Mouse (Mus musculus): ENCODE results near the gene Zfp599. TPM values are rescaled to one million over a fixed set of nuclear protein-coding genes. Genes with fewer than 3 reads are reported as not detected.
A peak's percentile ranks its signal among the peaks of the same experiment; 100 is the strongest.
"Not testable (repeated sequence)": the region's sequence is repeated elsewhere in the genome, so short reads cannot be mapped to it uniquely, and the experiment has no call there.

The Zfp599 gene
- polyA plus RNA-seq, 1 experiment = 1.9 TPM

DNA sequence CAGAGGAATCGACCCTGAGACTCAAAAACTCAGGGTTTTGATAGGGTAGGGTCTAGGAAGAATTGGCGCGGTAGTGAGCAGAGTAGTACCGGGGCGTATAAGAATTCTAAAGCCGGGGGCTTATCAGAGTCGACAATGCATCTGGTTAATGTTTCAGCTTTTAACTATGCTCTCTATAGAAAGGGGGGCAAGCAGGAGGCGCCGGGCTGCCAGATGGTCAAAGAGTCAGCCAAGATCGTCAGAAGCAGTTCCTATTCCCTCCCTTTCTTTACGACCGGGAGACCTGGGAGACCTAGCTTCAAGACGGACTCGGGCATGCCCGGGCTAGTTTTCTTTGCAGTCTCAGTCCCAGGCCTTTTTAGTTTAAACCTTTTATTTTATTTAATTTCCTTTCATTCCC lies 32.8 kb downstream of the Zfp599 start:
- no peak overlapping the region for H3K27ac ChIP-seq (ENCODE audit: control insufficient read depth, insufficient read depth, low read depth, low read length, poor library complexity)
- H3K4me1 ChIP-seq (ENCODE audit: control insufficient read depth, insufficient read depth, low read length) = peaks cover 1% of the 10 kb centered on the region; the same call in 1 of the 2 replicates
- 92% methylated on average over 15 of the region's 15 CpGs for WGBS
- no peak for TF ChIP-seq CTCF (IDR thresholded peaks at IDR 0.05; ENCODE audit: control insufficient read depth, insufficient read depth, low read length)
- no peak for TF ChIP-seq POLR2A (IDR thresholded peaks at IDR 0.05; ENCODE audit: borderline replicate concordance, control insufficient read depth, low read depth, low read length)
- no peak overlapping the region for H3K4me3 ChIP-seq (replicated peaks; ENCODE audit: control insufficient read depth, low read depth, low read length)

GRCm38 (mm10) chr9:22226389-22226673 lies 33.4 kb downstream of the Zfp599 start:
- H3K4me1 ChIP-seq (ENCODE audit: control insufficient read depth, insufficient read depth, low read length); H3K27ac ChIP-seq (ENCODE audit: control insufficient read depth, insufficient read depth, low read depth, low read length, poor library complexity): not testable (repeated sequence)
- peak overlapping the region; percentile 52 for H3K4me3 ChIP-seq (replicated peaks; ENCODE audit: control insufficient read depth, low read depth, low read length)
- WGBS = 44% methylated on average over 7 of the region's 7 CpGs

- peak within 1 kb of the TSS; percentile 87 for H3K4me3 ChIP-seq (replicated peaks; ENCODE audit: control insufficient read depth, low read depth, low read length)
- WGBS = under 1% methylated on average over 35 of the region's 35 CpGs
- peak; percentile 83 for TF ChIP-seq POLR2A (IDR thresholded peaks at IDR 0.05; ENCODE audit: borderline replicate concordance, control insufficient read depth, low read depth, low read length)
- peak; percentile 83 for TF ChIP-seq CTCF (IDR thresholded peaks at IDR 0.05; ENCODE audit: control insufficient read depth, insufficient read depth, low read length)
These were observed 33.9 kb downstream of the Zfp599 start, which contains the start of gene Zfp809 for GRCm38 (mm10) chr9:22225581-22226388. TSS of gene Zfp809 (plus strand) at chr9:22225714.

DNA sequence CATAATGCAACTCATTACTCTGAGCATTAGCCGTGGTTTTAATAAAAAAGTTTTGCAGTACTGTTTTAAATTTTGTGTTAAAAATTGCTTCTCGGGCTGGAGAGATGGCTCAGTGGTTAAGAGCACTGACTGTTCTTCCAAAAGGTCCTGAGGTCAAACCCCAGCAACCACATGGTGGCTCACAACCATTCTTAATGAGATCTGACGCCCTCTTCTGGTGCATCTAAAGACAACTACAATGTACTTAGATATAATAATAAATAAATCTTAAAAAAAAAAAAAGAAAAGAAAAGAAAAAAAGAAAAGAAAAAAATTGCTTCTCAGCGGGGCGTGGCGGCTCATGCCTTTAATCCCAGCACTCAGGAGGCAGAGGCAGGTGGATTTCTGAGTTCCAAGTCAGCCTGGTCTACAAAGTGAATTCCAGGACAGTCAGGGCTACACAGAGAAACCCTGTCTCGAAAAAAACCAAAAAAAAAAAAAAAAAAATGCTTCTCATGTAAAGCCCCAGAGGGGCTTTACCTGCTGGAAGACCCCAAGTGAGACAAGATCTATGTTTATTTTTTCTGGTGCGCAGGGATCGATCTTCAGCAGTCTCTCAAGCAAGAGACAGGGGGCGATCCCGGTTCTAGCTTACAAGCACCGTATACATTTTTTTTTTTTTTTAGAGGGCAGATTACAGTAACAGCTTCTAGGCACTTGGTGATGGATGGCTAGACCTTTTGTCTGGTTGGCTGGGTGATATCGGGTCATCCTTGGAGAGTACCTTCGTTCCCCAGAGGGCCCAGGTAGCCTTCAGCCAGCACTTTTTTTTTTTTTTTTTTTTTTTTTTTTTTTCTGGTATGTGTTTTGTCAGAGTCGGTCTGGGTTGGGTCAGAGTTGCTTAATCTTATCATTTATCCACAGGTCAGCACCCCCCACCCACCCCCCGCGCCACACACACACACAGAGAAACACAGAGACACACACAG lies 34.9 kb downstream of the Zfp599 start:
- TF ChIP-seq POLR2A (IDR thresholded peaks at IDR 0.05; ENCODE audit: borderline replicate concordance, control insufficient read depth, low read depth, low read length) (no peak), CTCF (IDR thresholded peaks at IDR 0.05; ENCODE audit: control insufficient read depth, insufficient read depth, low read length) (no peak)
- peak overlapping the region; percentile 87 for H3K4me3 ChIP-seq (replicated peaks; ENCODE audit: control insufficient read depth, low read depth, low read length)
- H3K27ac ChIP-seq (ENCODE audit: control insufficient read depth, insufficient read depth, low read depth, low read length, poor library complexity) = peak overlapping the region; percentile 95
- peaks cover 1% of the 10 kb centered on the region; the same call in 1 of the 2 replicates for H3K4me1 ChIP-seq (ENCODE audit: control insufficient read depth, insufficient read depth, low read length)
- 20% methylated on average over 17 of the region's 17 CpGs for WGBS

More at GRCm38 (mm10) chr9:22225581-22226388, 33.9 kb downstream of the Zfp599 start, which contains the start of gene Zfp809:
- peak within 1 kb of the TSS; percentile 95 for H3K27ac ChIP-seq (ENCODE audit: control insufficient read depth, insufficient read depth, low read depth, low read length, poor library complexity)
- H3K4me1 ChIP-seq (ENCODE audit: control insufficient read depth, insufficient read depth, low read length) = peaks cover 1% of the 10 kb centered on the region; the same call in 1 of the 2 replicates

DNA sequence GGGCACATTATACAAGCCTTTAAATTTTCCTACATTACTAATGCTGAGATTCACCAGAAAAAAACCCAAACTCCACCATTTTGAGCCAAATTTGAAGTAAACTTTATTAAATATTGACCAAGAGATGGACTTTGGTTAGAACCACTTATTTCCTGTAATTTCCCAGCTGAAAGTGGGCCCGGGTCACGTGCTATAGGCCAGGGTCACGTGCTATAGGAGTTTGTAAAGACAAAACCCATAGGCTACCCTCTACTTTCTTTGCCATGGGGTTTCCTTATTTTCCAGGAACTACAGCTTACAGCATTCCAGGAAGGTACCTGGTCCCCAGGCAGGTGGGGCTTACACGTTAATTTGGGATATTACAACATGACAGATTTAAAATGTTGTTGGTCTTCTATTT lies 35.6 kb downstream of the Zfp599 start:
- WGBS = 95% methylated on average over 4 of the region's 4 CpGs
- Histone ChIP-seq H3K27ac (ENCODE audit: control insufficient read depth, insufficient read depth, low read depth, low read length, poor library complexity) (no peak overlapping the region), H3K4me1 (ENCODE audit: control insufficient read depth, insufficient read depth, low read length) (peaks cover 1% of the 10 kb centered on the region; the same call in 1 of the 2 replicates), H3K4me3 (replicated peaks; ENCODE audit: control insufficient read depth, low read depth, low read length) (no peak overlapping the region)
- TF ChIP-seq POLR2A (IDR thresholded peaks at IDR 0.05; ENCODE audit: borderline replicate concordance, control insufficient read depth, low read depth, low read length) (no peak), CTCF (IDR thresholded peaks at IDR 0.05; ENCODE audit: control insufficient read depth, insufficient read depth, low read length) (no peak)

GRCm38 (mm10) chr9:22217858-22218493 lies 41.7 kb downstream of the Zfp599 start:
- 56% methylated on average over 6 of the region's 8 CpGs for WGBS
- Histone ChIP-seq H3K27ac (ENCODE audit: control insufficient read depth, insufficient read depth, low read depth, low read length, poor library complexity) (no peak overlapping the region), H3K4me3 (replicated peaks; ENCODE audit: control insufficient read depth, low read depth, low read length) (no peak overlapping the region), H3K4me1 (ENCODE audit: control insufficient read depth, insufficient read depth, low read length) (no peaks in the 10 kb centered on the region)
- TF ChIP-seq POLR2A (IDR thresholded peaks at IDR 0.05; ENCODE audit: borderline replicate concordance, control insufficient read depth, low read depth, low read length) (no peak), CTCF (IDR thresholded peaks at IDR 0.05; ENCODE audit: control insufficient read depth, insufficient read depth, low read length) (no peak)

DNA sequence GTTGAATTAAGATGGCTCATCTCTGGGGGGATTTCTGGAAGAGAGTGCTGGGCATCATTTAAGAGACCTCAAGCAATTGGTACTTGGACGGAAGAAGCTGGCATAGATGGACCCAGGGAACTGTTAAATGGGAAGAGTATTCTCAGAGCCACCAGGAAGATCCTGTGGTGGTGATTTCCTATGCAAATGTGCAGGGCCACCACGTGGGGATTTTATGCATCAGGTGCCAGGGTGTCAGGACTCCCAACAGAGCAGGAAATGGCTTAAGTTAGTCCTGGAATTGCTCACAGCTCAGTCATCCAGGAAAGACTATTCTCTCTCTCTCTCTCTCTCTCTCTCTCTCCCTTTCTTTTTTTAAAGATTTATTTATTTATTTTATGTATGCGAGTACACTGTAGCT lies 43.0 kb downstream of the Zfp599 start:
- H3K4me3 ChIP-seq (replicated peaks; ENCODE audit: control insufficient read depth, low read depth, low read length) = no peak overlapping the region
- H3K4me1 ChIP-seq (ENCODE audit: control insufficient read depth, insufficient read depth, low read length) = no peaks in the 10 kb centered on the region
- WGBS = 62% methylated on average over 3 of the region's 3 CpGs
- H3K27ac ChIP-seq (ENCODE audit: control insufficient read depth, insufficient read depth, low read depth, low read length, poor library complexity) = no peak overlapping the region
- TF ChIP-seq CTCF (IDR thresholded peaks at IDR 0.05; ENCODE audit: control insufficient read depth, insufficient read depth, low read length) (no peak), POLR2A (IDR thresholded peaks at IDR 0.05; ENCODE audit: borderline replicate concordance, control insufficient read depth, low read depth, low read length) (no peak)

DNA sequence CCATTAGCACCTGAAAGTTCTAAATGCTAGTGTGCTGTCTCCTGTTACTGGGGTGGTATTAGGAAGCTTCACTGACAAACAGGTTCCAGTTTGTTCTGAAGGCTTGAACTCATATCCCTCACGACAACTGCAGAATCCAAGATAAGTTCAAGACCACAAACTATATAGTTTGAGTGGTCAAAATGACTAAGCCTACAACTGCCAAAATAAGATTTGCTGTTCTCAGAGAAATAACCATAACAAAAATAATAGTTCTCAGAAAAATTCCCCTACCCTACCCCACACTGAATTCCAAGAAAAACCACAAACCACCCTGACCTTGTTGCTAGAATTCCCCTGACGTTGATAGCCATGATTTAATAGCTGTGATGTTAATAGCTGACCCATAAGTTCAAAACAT lies 45.1 kb downstream of the Zfp599 start:
- no peak overlapping the region for H3K27ac ChIP-seq (ENCODE audit: control insufficient read depth, insufficient read depth, low read depth, low read length, poor library complexity)
- WGBS = 30% methylated on average over 2 of the region's 2 CpGs
- no peak overlapping the region for H3K4me3 ChIP-seq (replicated peaks; ENCODE audit: control insufficient read depth, low read depth, low read length)
- no peaks in the 10 kb centered on the region for H3K4me1 ChIP-seq (ENCODE audit: control insufficient read depth, insufficient read depth, low read length)
- TF ChIP-seq POLR2A (IDR thresholded peaks at IDR 0.05; ENCODE audit: borderline replicate concordance, control insufficient read depth, low read depth, low read length) (no peak), CTCF (IDR thresholded peaks at IDR 0.05; ENCODE audit: control insufficient read depth, insufficient read depth, low read length) (no peak)
